Mouse (Mus musculus): Measurements from ENCODE around the gene Ypel2.

Ypel2 gene

GRCm38 (mm10) chr11:86960331-86960730 is 33.2 kb downstream of the Ypel2 start:
- DNase-seq = no peak

GRCm38 (mm10) chr11:86958721-86959675 is 34.5 kb downstream of the Ypel2 start:
- DNase-seq = peak; percentile 94

GRCm38 (mm10) chr11:86958182-86958581 is 35.3 kb downstream of the Ypel2 start:
- peak; percentile 97 for DNase-seq

- DNase-seq = no peak
These were observed 37.1 kb downstream of the Ypel2 start for GRCm38 (mm10) chr11:86956363-86956762.

GRCm38 (mm10) chr11:86954616-86955270 is 38.8 kb downstream of the Ypel2 start:
- DNase-seq = peak; percentile 97

GRCm38 (mm10) chr11:86953096-86953495 is 40.4 kb downstream of the Ypel2 start:
- DNase-seq = peak; percentile 98

- DNase-seq = no peak
These were observed 40.8 kb downstream of the Ypel2 start for GRCm38 (mm10) chr11:86952659-86953058.

GRCm38 (mm10) chr11:86951672-86952071 is 41.8 kb downstream of the Ypel2 start:
- peak; percentile 93 for DNase-seq

GRCm38 (mm10) chr11:86950491-86950890 is 43.0 kb downstream of the Ypel2 start:
- DNase-seq = peak; percentile 97

GRCm38 (mm10) chr11:86949951-86950441 is 43.5 kb downstream of the Ypel2 start:
- DNase-seq = peak; percentile 99

- DNase-seq = no peak
These were observed 46.8 kb downstream of the Ypel2 start for GRCm38 (mm10) chr11:86946644-86947195.

GRCm38 (mm10) chr11:86945933-86946332 is 47.6 kb downstream of the Ypel2 start:
- peak; percentile 95 for DNase-seq

GRCm38 (mm10) chr11:86945058-86945457 is 48.4 kb downstream of the Ypel2 start:
- DNase-seq = no peak

GRCm38 (mm10) chr11:86944539-86944938 is 49.0 kb downstream of the Ypel2 start:
- peak; percentile 93 for DNase-seq

GRCm38 (mm10) chr11:86941904-86942303 is 51.6 kb downstream of the Ypel2 start:
- DNase-seq = no peak

GRCm38 (mm10) chr11:86939503-86939902 is 54.0 kb downstream of the Ypel2 start:
- DNase-seq = no peak

- DNase-seq = no peak
These were observed 55.0 kb downstream of the Ypel2 start for GRCm38 (mm10) chr11:86938551-86938950.

GRCm38 (mm10) chr11:86938108-86938507 is 55.4 kb downstream of the Ypel2 start:
- DNase-seq = no peak

- no peak for DNase-seq
These were observed 56.6 kb downstream of the Ypel2 start for GRCm38 (mm10) chr11:86936938-86937337.

GRCm38 (mm10) chr11:86934895-86935294 is 58.6 kb downstream of the Ypel2 start:
- no peak for DNase-seq

- DNase-seq = no peak
These were observed 61.3 kb downstream of the Ypel2 start for GRCm38 (mm10) chr11:86932201-86932600.

GRCm38 (mm10) chr11:86930636-86931180 is 62.8 kb downstream of the Ypel2 start:
- no peak for DNase-seq

GRCm38 (mm10) chr11:86929985-86930384 is 63.5 kb downstream of the Ypel2 start:
- DNase-seq = no peak

Data from heart, adult 11 months (tissue).